Mouse (Mus musculus): ENCODE measurements around the gene Gfap. TPM values are rescaled to one million over a fixed set of nuclear protein-coding genes. Genes with fewer than 3 reads are reported as not detected.

Gene Gfap
- total RNA-seq, 2 experiments from 2014 or later, result 127 TPM

DNA sequence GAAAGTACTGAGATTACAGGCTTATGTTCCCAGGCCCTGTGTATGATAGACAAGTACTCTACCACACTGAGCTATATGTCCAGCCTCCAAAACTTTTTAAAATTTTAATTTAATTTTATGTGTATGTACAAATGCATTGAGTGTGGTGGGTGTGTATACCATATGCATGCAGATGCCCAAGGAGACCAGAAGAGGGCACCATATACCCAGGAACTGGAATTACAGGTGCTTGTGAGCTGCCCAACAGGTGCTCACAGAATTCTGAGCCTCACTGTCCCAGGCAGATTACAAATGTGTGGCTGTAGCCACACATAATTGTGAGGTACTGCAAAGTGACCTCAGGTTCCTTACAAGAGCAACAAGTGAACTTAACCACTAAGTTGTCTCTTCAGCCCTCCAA is 47.0 kb downstream of the Gfap start:
- intact Hi-C loops (cut with DNase I), result no loop called here
- no peak for DNase-seq (ENCODE audit: low spot score in 2 of 2)

DNA sequence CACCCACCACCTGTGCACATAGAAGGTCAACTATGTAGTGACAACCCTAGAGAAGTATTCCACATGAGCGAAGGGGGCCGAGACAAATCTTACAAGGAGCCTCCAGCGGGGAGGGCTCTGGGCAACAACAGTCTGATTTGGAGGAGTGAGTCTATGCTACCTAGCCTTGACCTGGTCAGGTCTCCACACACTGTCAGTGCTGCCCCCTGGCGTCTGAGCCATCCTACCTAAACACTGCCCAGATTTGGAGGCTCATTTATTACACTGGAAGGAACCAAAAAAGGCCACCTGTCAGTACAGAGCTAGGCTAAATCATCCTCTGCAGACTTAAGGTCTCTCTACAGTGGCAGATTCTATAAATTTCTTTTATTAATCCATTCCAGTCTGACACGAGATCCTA is 48.8 kb downstream of the Gfap start:
- DNase-seq (ENCODE audit: low spot score in 2 of 2), result no peak
- intact Hi-C loops (cut with DNase I), result no loop called here

DNA sequence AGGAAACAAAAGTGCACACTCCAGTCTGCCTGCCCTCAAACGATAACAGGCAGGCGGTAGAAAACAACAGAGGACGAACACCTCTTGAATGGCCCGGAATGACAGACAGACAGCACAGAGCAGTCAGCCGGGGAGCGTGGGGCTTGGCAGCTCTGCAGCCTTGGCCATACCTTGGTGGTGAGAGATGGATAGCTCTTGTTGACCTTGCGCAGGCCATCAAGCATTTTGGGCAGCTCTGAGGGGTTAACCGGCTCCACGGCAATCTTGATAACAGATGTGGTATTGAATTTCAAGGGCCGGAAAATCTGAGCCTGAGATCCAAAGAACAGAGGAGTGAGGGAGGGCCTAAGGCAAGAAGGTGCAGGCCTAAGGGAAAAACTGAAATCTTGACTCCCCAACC is 54.8 kb downstream of the Gfap start:
- intact Hi-C loops (cut with DNase I), result no loop called here
- DNase-seq (ENCODE audit: low spot score in 2 of 2), result no peak

DNA sequence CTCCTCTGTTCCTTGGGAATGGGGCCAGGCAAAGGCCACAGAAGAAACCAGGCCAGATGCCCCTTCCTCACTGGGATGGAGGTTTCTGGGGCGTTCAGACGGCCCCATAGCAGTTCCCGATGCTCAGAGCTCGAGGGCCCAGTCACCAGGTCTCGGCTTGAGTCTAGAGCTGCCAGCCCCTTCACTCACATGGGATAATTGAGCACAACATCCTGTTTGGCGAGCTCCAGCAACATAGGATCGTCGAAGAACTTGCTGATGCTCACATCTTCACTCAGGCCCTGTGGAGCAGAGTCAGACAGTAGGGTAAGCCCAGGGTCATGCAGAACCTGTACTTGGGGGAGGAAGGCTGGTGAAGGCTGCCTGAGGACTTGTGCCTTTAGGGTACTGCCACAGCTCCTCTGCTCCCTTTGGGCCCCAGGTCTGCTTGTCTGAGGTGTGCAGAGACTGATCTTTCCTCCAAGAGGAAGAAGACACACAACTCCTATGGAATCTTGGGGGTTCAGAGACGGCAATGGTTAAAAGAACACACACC is 62.0 kb downstream of the Gfap start:
- DNase-seq (ENCODE audit: low spot score in 2 of 2), result no peak
- intact Hi-C loops (cut with DNase I), result no loop called here

DNA sequence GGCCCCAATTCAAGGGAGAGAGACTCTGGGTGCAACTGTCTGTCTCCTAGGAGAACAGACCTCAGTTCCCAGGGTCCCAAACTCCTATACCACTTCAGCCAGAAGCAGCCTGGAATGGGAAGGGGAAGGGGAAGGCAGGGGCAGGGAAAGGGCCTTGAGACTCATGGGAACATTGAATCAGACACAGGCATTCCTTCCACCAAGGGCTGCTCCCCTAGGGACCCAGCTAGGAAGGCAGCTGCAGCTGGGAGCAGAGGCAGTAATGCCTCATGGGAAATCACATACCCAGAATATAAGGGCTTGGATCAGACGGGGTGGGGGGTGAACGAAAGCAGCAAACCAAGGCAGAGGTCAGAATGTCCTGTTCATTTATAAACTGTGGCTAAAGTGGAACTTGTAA is 62.6 kb downstream of the Gfap start:
- intact Hi-C loops (cut with DNase I), result no loop called here
- no peak for DNase-seq (ENCODE audit: low spot score in 2 of 2)

DNA sequence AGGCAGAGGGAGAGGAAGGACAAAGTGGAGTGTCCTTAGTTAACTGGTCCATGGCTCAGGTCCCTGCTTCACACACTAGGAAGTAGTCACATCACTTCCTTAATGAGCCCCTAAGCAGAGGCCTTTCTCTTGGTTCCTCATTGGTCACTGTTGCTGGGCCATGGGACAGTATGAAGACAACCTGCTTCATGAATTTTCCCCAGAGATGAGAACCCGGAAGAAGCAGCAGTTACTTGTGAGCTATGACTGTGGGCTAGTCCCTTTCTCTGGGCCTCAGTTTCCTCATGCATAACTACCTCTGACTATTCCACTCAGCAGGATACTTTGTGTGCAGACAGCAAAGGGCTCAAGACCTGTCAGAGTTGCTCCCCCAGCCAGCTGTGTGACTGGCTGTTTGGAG is 63.3 kb downstream of the Gfap start:
- DNase-seq (ENCODE audit: low spot score in 2 of 2), result no peak
- intact Hi-C loops (cut with DNase I), result no loop called here

Other genes with a start within 250 kb of the Gfap start
- not detected for gene Meioc, start 237.2 kb downstream of the Gfap start, total RNA-seq (2021)
- gene Ccdc43, start 203.1 kb downstream of the Gfap start, total RNA-seq (2021), result 10 to 100 TPM; 25.9 to 27.0 TPM
- gene Adam11, start 139.5 kb downstream of the Gfap start, total RNA-seq (2021), result 100 to 1,000 TPM; 129 to 139 TPM
- 1 to 10 TPM; 6.0 to 7.5 TPM for gene Gjc1, start 81.2 kb downstream of the Gfap start, total RNA-seq (2021)
- gene Higd1b, start 65.1 kb downstream of the Gfap start, total RNA-seq (2021), result 1 to 10 TPM; 4.7 to 5.3 TPM
- 100 to 1,000 TPM; 123 to 135 TPM for gene Eftud2, start 19.9 kb downstream of the Gfap start, total RNA-seq (2021)
- 1 to 10 TPM; 2.0 to 3.6 TPM for gene Ccdc103, start 19.7 kb downstream of the Gfap start, total RNA-seq (2021)
- under 1 TPM in 1 of 2 experiments, not detected in 1; 0.20 TPM for gene Fam187a, start 15.7 kb downstream of the Gfap start, total RNA-seq (2021)
- gene Kif18b, start 24.2 kb upstream of the Gfap start, total RNA-seq (2021), result under 1 TPM; 0.16 to 0.44 TPM
- gene C1ql1, start 45.8 kb upstream of the Gfap start, total RNA-seq (2021), result 10 to 100 TPM; 15.1 to 15.6 TPM
- gene Nmt1, start 127.3 kb upstream of the Gfap start, total RNA-seq (2021), result 100 to 1,000 TPM; 126 to 127 TPM
- gene Dcakd, start 127.4 kb upstream of the Gfap start, total RNA-seq (2021), result 10 to 100 TPM; 49.7 to 55.1 TPM
- gene Plcd3, start 200.7 kb upstream of the Gfap start, total RNA-seq (2021), result 10 to 100 TPM; 16.1 to 19.3 TPM
- 10 to 100 TPM; 72.3 to 80.3 TPM for gene Acbd4, start 200.8 kb upstream of the Gfap start, total RNA-seq (2021)
- gene Hexim1, start 215.3 kb upstream of the Gfap start, total RNA-seq (2021), result 10 to 100 TPM; 42.8 to 51.6 TPM
- 10 to 100 TPM; 13.2 to 16.6 TPM for gene Hexim2, start 231.5 kb upstream of the Gfap start, total RNA-seq (2021)